In genomic region chr10:80792175-80793032, GRCm38 (mm10) we compare ENCODE assay signal across 9 mouse cellular contexts. TPM values are rescaled to one million over a fixed set of nuclear protein-coding genes. Genes with fewer than 3 reads are reported as not detected.
A peak's percentile ranks its signal among the peaks of the same experiment; 100 is the strongest.
DNase-seq lines count a peak whose midpoint lies in the region; ATAC-seq and TF ChIP-seq lines count a peak whose summit lies in the region.
"Had no signal": no experiment of that assay in that cellular context is flagged by ENCODE, and none has a peak within 500 bp of the region (broad histone marks: within the 10 kb centered on the region; RNA-seq: fewer than 3 reads in every experiment).

No protein-coding gene starts in this region.

- no peak overlapping the region for H3K4me3 ChIP-seq in forebrain, embryonic 10.5 days
- H3K4me3 ChIP-seq in forebrain, postnatal 0 days (ENCODE audit: low read depth, low read length): no peak overlapping the region
- no peak overlapping the region for H3K4me3 ChIP-seq in liver, embryonic 11.5 days (ENCODE audit: low read depth, low read length)
- H3K4me3 ChIP-seq in myocyte: no peak overlapping the region

- ATAC-seq in forebrain, postnatal 0 days: no peak
- no peak for ATAC-seq in liver, embryonic 11.5 days (replicated peaks; ENCODE audit: low FRiP score)
- no peak for ATAC-seq in megakaryocyte-erythroid progenitor cell, adult 5-6 weeks (replicated peaks; ENCODE audit: low FRiP score, low TSS enrichment, poor library complexity, severe bottlenecking)

- H3K9ac ChIP-seq in forebrain, postnatal 0 days: no peak overlapping the region
- H3K9ac ChIP-seq in liver, embryonic 11.5 days (ENCODE audit: low read depth, low read length): no peak overlapping the region

- TF ChIP-seq CTCF in forebrain, postnatal 0 days (IDR thresholded peaks at IDR 0.05; ENCODE audit: low read depth): no peak

- H3K9me3 ChIP-seq in forebrain, embryonic 10.5 days: no peaks in the 10 kb centered on the region
- H3K9me3 ChIP-seq in forebrain, postnatal 0 days (ENCODE audit: low read length): no peaks in the 10 kb centered on the region
- no peaks in the 10 kb centered on the region for H3K9me3 ChIP-seq in liver, embryonic 11.5 days (ENCODE audit: control insufficient read depth, low read length)

- no peak for DNase-seq in forebrain, embryonic 10.5 days (ENCODE audit: extremely low spot score, low spot score)
- no peak for DNase-seq in forebrain, postnatal 0 days
- no peak for DNase-seq in liver, embryonic 11.5 days (ENCODE audit: low spot score)
- no peak for DNase-seq in liver
- DNase-seq in cerebellum, adult 18-20 months: peak; percentile 78 to 80
- no peak for DNase-seq in spleen, adult 12 weeks (ENCODE audit: low spot score)

- peaks cover 20% of the 10 kb centered on the region for H3K4me1 ChIP-seq in forebrain, embryonic 10.5 days
- H3K4me1 ChIP-seq in forebrain, postnatal 0 days (ENCODE audit: insufficient read depth): peaks cover 8% of the 10 kb centered on the region
- H3K4me1 ChIP-seq in liver, embryonic 11.5 days (replicated peaks; ENCODE audit: control insufficient read depth, insufficient read depth, low read length): peaks cover 17% of the 10 kb centered on the region

- WGBS in forebrain, embryonic 10.5 days: 80% methylated on average over 41 of the region's 41 CpGs
- WGBS in forebrain, postnatal 0 days: 69% methylated on average over 41 of the region's 41 CpGs
- WGBS in liver, embryonic 11.5 days: 65% methylated on average over 41 of the region's 41 CpGs

- H3K27ac ChIP-seq in forebrain, embryonic 10.5 days: 0 out of 2 replicates have a peak overlapping the region, but pooled peaks have one; percentile 0
- H3K27ac ChIP-seq in forebrain, postnatal 0 days (ENCODE audit: low read depth, low read length): no peak overlapping the region
- peak overlapping the region; percentile 33; the same call in 1 of the 2 replicates for H3K27ac ChIP-seq in liver, embryonic 11.5 days (ENCODE audit: low read depth, low read length)

- peaks cover 21% of the 10 kb centered on the region for H3K79me2 ChIP-seq in myocyte (ENCODE audit: control insufficient read depth, insufficient read depth)

- no peaks in the 10 kb centered on the region for H3K27me3 ChIP-seq in forebrain, embryonic 10.5 days (ENCODE audit: poor library complexity, severe bottlenecking)
- H3K27me3 ChIP-seq in forebrain, postnatal 0 days (ENCODE audit: insufficient read depth, low read length): no peaks in the 10 kb centered on the region
- H3K27me3 ChIP-seq in liver, embryonic 11.5 days (replicated peaks; ENCODE audit: control insufficient read depth, insufficient read depth, low read length): no peaks in the 10 kb centered on the region
- no peaks in the 10 kb centered on the region for H3K27me3 ChIP-seq in myocyte (ENCODE audit: control insufficient read depth, insufficient read depth, insufficient read length)

- H3ac ChIP-seq in myocyte (ENCODE audit: control insufficient read depth, insufficient read length): no peak overlapping the region

- H3K4me2 ChIP-seq in forebrain, postnatal 0 days (ENCODE audit: low read depth): no peak overlapping the region
- no peak overlapping the region for H3K4me2 ChIP-seq in liver, embryonic 11.5 days
- no peak overlapping the region for H3K4me2 ChIP-seq in myocyte (ENCODE audit: low read depth)

- TF ChIP-seq POLR2A in myocyte (IDR thresholded peaks at IDR 0.05; ENCODE audit: insufficient read length, low read depth): peak; percentile 10

- H3K36me3 ChIP-seq in forebrain, embryonic 10.5 days (replicated peaks): peaks cover 95% of the 10 kb centered on the region
- peaks cover 89% of the 10 kb centered on the region for H3K36me3 ChIP-seq in forebrain, postnatal 0 days (ENCODE audit: insufficient read depth)
- peaks cover 71% of the 10 kb centered on the region for H3K36me3 ChIP-seq in liver, embryonic 11.5 days (ENCODE audit: control insufficient read depth, insufficient read depth, low read length)
- peaks cover 16% of the 10 kb centered on the region for H3K36me3 ChIP-seq in myocyte (ENCODE audit: control insufficient read depth, insufficient read depth)

TF ChIP-seq in myocyte, 11 proteins besides CTCF, POLR2A, EP300 and RAD21:
- no peak for TF ChIP-seq SRF (IDR thresholded peaks at IDR 0.05; ENCODE audit: control insufficient read depth, insufficient read length, low read depth)
- TF ChIP-seq TCF3 (IDR thresholded peaks at IDR 0.05; ENCODE audit: insufficient read length, low read depth): no peak
- TF ChIP-seq MYOD1 (IDR thresholded peaks at IDR 0.05; ENCODE audit: control insufficient read depth in 1 of 3, insufficient read length in 2 of 3, low read depth in 2 of 3): peak in 1 of 3 experiments; percentile 51
- no peak for TF ChIP-seq CEBPB (IDR thresholded peaks at IDR 0.05; ENCODE audit: insufficient read depth, poor library complexity, severe bottlenecking)
- TF ChIP-seq E2F4 (IDR thresholded peaks at IDR 0.05; ENCODE audit: insufficient read depth): no peak
- TF ChIP-seq MYOG (IDR thresholded peaks at IDR 0.05; ENCODE audit: control insufficient read depth in 1 of 3, insufficient read depth in 1 of 3, insufficient read length in 2 of 3, low read depth in 2 of 3): peak in 1 of 3 experiments; percentile 45
- TF ChIP-seq MAX (IDR thresholded peaks at IDR 0.05; ENCODE audit: low read depth): no peak
- TF ChIP-seq REST (IDR thresholded peaks at IDR 0.05; ENCODE audit: insufficient read depth, insufficient read length): no peak
- TF ChIP-seq POLR2AphosphoS2 (IDR thresholded peaks at IDR 0.05; ENCODE audit: insufficient read length, low read depth): peak; percentile 7
- no peak for TF ChIP-seq TCF12 (IDR thresholded peaks at IDR 0.05; ENCODE audit: insufficient read depth, poor library complexity, severe bottlenecking)
- TF ChIP-seq USF1 (IDR thresholded peaks at IDR 0.05; ENCODE audit: low read depth): no peak

RNA-seq across cellular contexts. Expression of gene Sf3a2, which starts 5.6 kb away (rescaled TPM):
- polyA plus RNA-seq in forebrain, embryonic 10.5 days (2016; fragmentation: Nextera tagmentation; extraction: Ambion mirVana): 110 and 118 TPM in 2 replicates
- total RNA-seq in forebrain, postnatal 0 days (2014; rRNA removed): 20.4 and 20.6 TPM in 2 replicates
- polyA plus RNA-seq in forebrain, postnatal 0 days (2015; fragmentation: Nextera tagmentation; extraction: Ambion mirVana): 66.4 and 73.7 TPM in 2 replicates
- polyA plus RNA-seq in liver, embryonic 11.5 days (2014; fragmentation: Nextera tagmentation; extraction: Ambion mirVana): 116 and 121 TPM in 2 replicates
- 93.1 TPM for polyA plus RNA-seq in myocyte (2012; fragmentation: generic; extraction: Trizol)
- total RNA-seq in megakaryocyte-erythroid progenitor cell, adult 5-6 weeks (2014; fragmentation: Nextera tagmentation): 97.7 and 118 TPM in 2 replicates
- 24.1 and 27.1 TPM in 2 replicates for total RNA-seq in megakaryocyte-erythroid progenitor cell, adult 5-6 weeks (2017)

RNA-seq across cellular contexts. Expression of gene Plekhj1, which starts 6.0 kb away (rescaled TPM):
- polyA plus RNA-seq in forebrain, embryonic 10.5 days (2016; fragmentation: Nextera tagmentation; extraction: Ambion mirVana): 196 and 197 TPM in 2 replicates
- 81.1 and 89.0 TPM in 2 replicates for total RNA-seq in forebrain, postnatal 0 days (2014; rRNA removed)
- 96.8 and 107 TPM in 2 replicates for polyA plus RNA-seq in forebrain, postnatal 0 days (2015; fragmentation: Nextera tagmentation; extraction: Ambion mirVana)
- polyA plus RNA-seq in liver, embryonic 11.5 days (2014; fragmentation: Nextera tagmentation; extraction: Ambion mirVana): 178 and 188 TPM in 2 replicates
- 69.6 TPM for polyA plus RNA-seq in myocyte (2012; fragmentation: generic; extraction: Trizol)
- 114 and 155 TPM in 2 replicates for total RNA-seq in megakaryocyte-erythroid progenitor cell, adult 5-6 weeks (2014; fragmentation: Nextera tagmentation)
- total RNA-seq in megakaryocyte-erythroid progenitor cell, adult 5-6 weeks (2017): 41.1 and 51.5 TPM in 2 replicates

RNA-seq across cellular contexts. Expression of gene Amh, which starts 12.6 kb away (rescaled TPM):
- 0.09 TPM in 2 replicates for polyA plus RNA-seq in forebrain, embryonic 10.5 days (2016; fragmentation: Nextera tagmentation; extraction: Ambion mirVana)
- total RNA-seq in forebrain, postnatal 0 days (2014; rRNA removed): 0.62 and 0.69 TPM in 2 replicates
- polyA plus RNA-seq in forebrain, postnatal 0 days (2015; fragmentation: Nextera tagmentation; extraction: Ambion mirVana): not detected in 2 replicates
- polyA plus RNA-seq in liver, embryonic 11.5 days (2014; fragmentation: Nextera tagmentation; extraction: Ambion mirVana): 0.14 TPM in 1 of 2 replicates, not detected in the other
- 0.76 TPM for polyA plus RNA-seq in myocyte (2012; fragmentation: generic; extraction: Trizol)
- 0.59 TPM in 1 of 2 replicates, not detected in the other for total RNA-seq in megakaryocyte-erythroid progenitor cell, adult 5-6 weeks (2014; fragmentation: Nextera tagmentation)
- not detected in 2 replicates for total RNA-seq in megakaryocyte-erythroid progenitor cell, adult 5-6 weeks (2017)
- polyA plus RNA-seq: intestine, embryonic 14.5 days had no signal

RNA-seq across cellular contexts. Expression of gene Jsrp1, which starts 20.9 kb away (rescaled TPM):
- polyA plus RNA-seq in forebrain, embryonic 10.5 days (2016; fragmentation: Nextera tagmentation; extraction: Ambion mirVana): 0.40 and 0.65 TPM in 2 replicates
- total RNA-seq in forebrain, postnatal 0 days (2014; rRNA removed): 0.38 TPM in 1 of 2 replicates, not detected in the other
- polyA plus RNA-seq in forebrain, postnatal 0 days (2015; fragmentation: Nextera tagmentation; extraction: Ambion mirVana): 0.70 and 0.76 TPM in 2 replicates
- 1.1 and 1.5 TPM in 2 replicates for polyA plus RNA-seq in liver, embryonic 11.5 days (2014; fragmentation: Nextera tagmentation; extraction: Ambion mirVana)
- 343 TPM for polyA plus RNA-seq in myocyte (2012; fragmentation: generic; extraction: Trizol)
- total RNA-seq in megakaryocyte-erythroid progenitor cell, adult 5-6 weeks (2014; fragmentation: Nextera tagmentation): not detected in 2 replicates
- not detected in 2 replicates for total RNA-seq in megakaryocyte-erythroid progenitor cell, adult 5-6 weeks (2017)

RNA-seq across cellular contexts. Expression of gene Oaz1, which starts 34.1 kb away (rescaled TPM):
- polyA plus RNA-seq in forebrain, embryonic 10.5 days (2016; fragmentation: Nextera tagmentation; extraction: Ambion mirVana): 2,273 and 2,281 TPM in 2 replicates
- 1,019 and 1,040 TPM in 2 replicates for total RNA-seq in forebrain, postnatal 0 days (2014; rRNA removed)
- 1,146 and 1,244 TPM in 2 replicates for polyA plus RNA-seq in forebrain, postnatal 0 days (2015; fragmentation: Nextera tagmentation; extraction: Ambion mirVana)
- 1,793 and 1,800 TPM in 2 replicates for polyA plus RNA-seq in liver, embryonic 11.5 days (2014; fragmentation: Nextera tagmentation; extraction: Ambion mirVana)
- polyA plus RNA-seq in myocyte (2012; fragmentation: generic; extraction: Trizol): 1,349 TPM
- total RNA-seq in megakaryocyte-erythroid progenitor cell, adult 5-6 weeks (2014; fragmentation: Nextera tagmentation): 1,436 and 1,526 TPM in 2 replicates
- 220 and 353 TPM in 2 replicates for total RNA-seq in megakaryocyte-erythroid progenitor cell, adult 5-6 weeks (2017)

Comparison
In these comparisons a context has a peak if more than half of its experiments do, and no peak if none do; other contexts are left out.
1. DNase-seq: peak in cerebellum, adult 18-20 months (2 of 2); none in forebrain, embryonic 10.5 days (single experiment), forebrain, postnatal 0 days (single experiment), liver, embryonic 11.5 days (single experiment), liver (single experiment) and spleen, adult 12 weeks (single experiment).